Mouse (Mus musculus) brain, embryonic 14.5 days (tissue): Measurements from ENCODE around the gene Cfap100. TPM values are rescaled to one million over a fixed set of nuclear protein-coding genes. Genes with fewer than 3 reads are reported as not detected.

ENCODE experiments used
- DNase-seq: peaks from one replicate; pipeline ENCODE4 v3.0.0-alpha.2; 2011; ENCODE audit warnings: low read depth
- CTCF ChIP-seq: fragments of 200-500 bp; IDR thresholded peaks from 2 replicates; pipeline ENCODE4 v1.5.1; 2012; ENCODE audit warnings: inconsistent platforms, mild to moderate bottlenecking, moderate library complexity, borderline replicate concordance; ENCODE audit not compliant: insufficient read depth, insufficient read length; ENCODE audit errors: extremely low read depth
- POLR2A ChIP-seq: fragments of 200-500 bp; IDR thresholded peaks from 2 replicates; pipeline ENCODE4 v1.6.1; 2012; ENCODE audit warnings: mild to moderate bottlenecking, inconsistent platforms, borderline replicate concordance; ENCODE audit not compliant: poor library complexity, insufficient read depth, insufficient read length, severe bottlenecking; ENCODE audit errors: extremely low read depth
- polyA plus RNA-seq: library from polyadenylated mRNA; depleted of rRNA; stranded (reverse); fragments of >200 nt; gene quantifications from 2 replicates; pipeline ENCODE4 v1.2.3, GENCODE M21; 2012; rRNA removed

The Cfap100 gene
- polyA plus RNA-seq, 1 experiment, result 10.1 TPM

GRCm38 (mm10) chr6:90360922-90361614, 67.5 kb downstream of the Cfap100 start:
- TF ChIP-seq POLR2A (no peak), CTCF (no peak)

GRCm38 (mm10) chr6:90360024-90360781, 68.4 kb downstream of the Cfap100 start:
- TF ChIP-seq POLR2A, result no peak
- TF ChIP-seq CTCF, result no peak
- peak; percentile 91 for DNase-seq

More at GRCm38 (mm10) chr6:90360922-90361614, 67.5 kb downstream of the Cfap100 start:
- no peak for DNase-seq

- TF ChIP-seq POLR2A (no peak), CTCF (no peak)
- DNase-seq, result peak; percentile 6
These were observed 69.2 kb downstream of the Cfap100 start for GRCm38 (mm10) chr6:90359445-90359844.

GRCm38 (mm10) chr6:90358142-90358541, 70.5 kb downstream of the Cfap100 start:
- TF ChIP-seq CTCF (no peak), POLR2A (no peak)
- no peak for DNase-seq

Other genes with a start within 250 kb of the Cfap100 start
- not detected in 2 replicates for gene V1ra8, start 226.0 kb downstream of the Cfap100 start, polyA plus RNA-seq
- gene Vmn1r53, start 204.4 kb downstream of the Cfap100 start, polyA plus RNA-seq, result 0.12 TPM in 1 of 2 replicates, not detected in the other
- gene Vmn1r54, start 182.5 kb downstream of the Cfap100 start, polyA plus RNA-seq, result not detected in 2 replicates
- gene BC048671, start 127.6 kb downstream of the Cfap100 start, polyA plus RNA-seq, result not detected in 2 replicates
- 0.06 and 0.34 TPM in 2 replicates for gene Chst13, start 103.6 kb downstream of the Cfap100 start, polyA plus RNA-seq
- gene Uroc1, start 95.5 kb downstream of the Cfap100 start, polyA plus RNA-seq, result 0.03 TPM in 1 of 2 replicates, not detected in the other
- gene Zxdc, start 59.3 kb downstream of the Cfap100 start, polyA plus RNA-seq, result 22.9 and 24.0 TPM in 2 replicates
- 11.8 and 12.6 TPM in 2 replicates for gene Klf15, start 33.8 kb upstream of the Cfap100 start, polyA plus RNA-seq
- 20.4 and 33.6 TPM in 2 replicates for gene Aldh1l1, start 57.6 kb upstream of the Cfap100 start, polyA plus RNA-seq
- 2.5 and 4.6 TPM in 2 replicates for gene Slc41a3, start 175.9 kb upstream of the Cfap100 start, polyA plus RNA-seq